Mouse (Mus musculus): ENCODE results near the gene Negr1.

DNA sequence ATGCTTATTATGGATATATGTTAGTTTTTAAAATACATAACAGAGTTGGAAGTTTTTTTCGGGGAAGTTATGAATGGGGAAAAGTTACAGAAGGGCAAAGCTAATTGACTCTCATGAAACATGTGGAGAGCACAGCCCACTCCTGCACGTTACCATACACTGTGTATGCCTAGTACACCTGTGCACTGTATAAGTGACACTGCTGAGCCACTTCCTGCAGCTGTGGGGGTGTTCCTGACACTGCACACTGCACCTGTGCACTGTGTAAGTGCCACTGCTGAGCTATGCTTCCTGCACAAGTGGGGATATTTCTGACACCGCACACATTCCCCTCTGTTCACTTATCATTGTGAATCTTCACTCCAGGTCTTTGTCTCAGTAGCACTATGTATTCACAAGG, 261.4 kb downstream of the Negr1 start:
- TF ChIP-seq CTCF (IDR thresholded peaks at IDR 0.05; ENCODE audit: extremely low read depth, insufficient read depth, low read length): no peak
- no peak for TF ChIP-seq POLR2A (IDR thresholded peaks at IDR 0.05; ENCODE audit: extremely low read depth, insufficient read depth, low read length)
